Comparison of ENCODE assay signal across 8 mouse cellular contexts in the genomic region with DNA sequence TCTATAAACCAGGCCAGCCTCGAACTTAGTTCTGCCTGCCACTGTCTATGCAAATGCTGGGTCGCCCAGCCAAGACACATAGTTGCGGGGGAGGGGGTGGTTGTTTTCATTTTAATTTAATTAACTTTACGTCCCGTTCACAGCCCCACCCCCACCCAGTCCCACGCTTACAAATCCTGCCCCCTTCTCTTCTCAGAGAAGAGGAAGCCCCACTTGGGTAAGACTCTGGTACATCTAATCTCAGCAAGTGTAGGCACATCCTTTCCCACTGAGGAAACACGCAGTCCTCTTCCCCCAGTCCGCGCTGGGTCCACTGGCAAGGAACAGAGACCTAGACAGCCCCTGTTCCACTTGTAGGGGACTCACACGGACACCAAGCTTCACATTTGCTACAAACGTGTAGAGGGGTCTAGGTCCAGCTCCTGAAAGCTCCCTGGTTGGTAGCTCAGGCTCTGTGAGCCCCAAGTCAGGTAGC. TPM values are rescaled to one million over a fixed set of nuclear protein-coding genes. Genes with fewer than 3 reads are reported as not detected.
A peak's percentile ranks its signal among the peaks of the same experiment; 100 is the strongest.
DNase-seq lines count a peak whose midpoint lies in the region; ATAC-seq and TF ChIP-seq lines count a peak whose summit lies in the region.

No protein-coding gene starts in this region.

- peak overlapping the region; percentile 87 for H3K4me3 ChIP-seq in heart, adult 2 months
- H3K4me3 ChIP-seq in CH12.LX (replicated peaks in 1 of 3; ENCODE audit: low read depth in 2 of 3, low read length in 2 of 3, poor library complexity in 1 of 3) (peak overlapping the region; percentile 49 to 90 (median 86)), macrophage (ENCODE audit: inconsistent target) (peak overlapping the region; percentile 61)
- peak overlapping the region; percentile 60 for H3K4me3 ChIP-seq in embryonic facial prominence, embryonic 14.5 days (ENCODE audit: low read depth, low read length)
- H3K4me3 ChIP-seq in intestine, embryonic 16.5 days (ENCODE audit: low read length) = peak overlapping the region; percentile 90
- H3K4me3 ChIP-seq in testis, adult 2 months (ENCODE audit: control insufficient read depth, low read depth, low read length) = peak overlapping the region; percentile 91

- no peak for TF ChIP-seq CTCF in heart, adult 2 months (IDR thresholded peaks at IDR 0.05)
- TF ChIP-seq CTCF in CH12.LX (conservative IDR thresholded peaks at IDR 0.05 in 1 of 2, IDR thresholded peaks at IDR 0.05 in 1 of 2; ENCODE audit: low read depth in 2 of 2, low read length in 2 of 2) = no peak
- no peak for TF ChIP-seq CTCF in testis, adult 2 months (IDR thresholded peaks at IDR 0.05; ENCODE audit: control insufficient read depth, insufficient read depth, insufficient replicate concordance, low read depth, low read length)

- no peak for TF ChIP-seq POLR2A in heart, adult 2 months (IDR thresholded peaks at IDR 0.05; ENCODE audit: insufficient read depth, low read depth, low read length)
- no peak; the same call in 1 of the 2 replicates for TF ChIP-seq POLR2A in CH12.LX (IDR thresholded peaks at IDR 0.05; ENCODE audit: low read depth, low read length)
- no peak for TF ChIP-seq POLR2A in testis, adult 2 months (IDR thresholded peaks at IDR 0.05; ENCODE audit: control insufficient read depth, low read depth, low read length)

- peak overlapping the region; percentile 59 for H3K4me2 ChIP-seq in CH12.LX (ENCODE audit: insufficient read depth, low read depth, poor library complexity, severe bottlenecking)
- H3K4me2 ChIP-seq in embryonic facial prominence, embryonic 14.5 days (ENCODE audit: low read depth, low read length) = peak overlapping the region; percentile 77
- H3K4me2 ChIP-seq in intestine, embryonic 16.5 days (ENCODE audit: low read depth, low read length) = peak overlapping the region; percentile 73

- WGBS in heart, adult 2 months = 5% methylated on average over 11 of the region's 11 CpGs
- WGBS in embryonic facial prominence, embryonic 14.5 days = 5% methylated on average over 11 of the region's 11 CpGs
- 5% methylated on average over 11 of the region's 11 CpGs for WGBS in intestine, embryonic 16.5 days
- WGBS in macrophage (ENCODE audit: missing documents) = 19% methylated on average over 10 of the region's 11 CpGs

- H3K36me3 ChIP-seq in heart, adult 2 months (ENCODE audit: control insufficient read depth, insufficient read depth, low read length) = no peaks in the 10 kb centered on the region
- H3K36me3 ChIP-seq in CH12.LX (replicated peaks in 1 of 2; ENCODE audit: control insufficient read depth in 1 of 2, insufficient read depth in 1 of 2, low read length in 1 of 2) (peaks cover 0 to 24% of the 10 kb centered on the region in 2 experiments), macrophage (ENCODE audit: inconsistent target) (no peaks in the 10 kb centered on the region)
- peaks cover 15% of the 10 kb centered on the region for H3K36me3 ChIP-seq in embryonic facial prominence, embryonic 14.5 days (ENCODE audit: control insufficient read depth, insufficient read depth, low read length)
- peaks cover 3% of the 10 kb centered on the region; the same call in 1 of the 2 replicates for H3K36me3 ChIP-seq in intestine, embryonic 16.5 days (ENCODE audit: control insufficient read depth, insufficient read depth, low read length)
- H3K36me3 ChIP-seq in testis, adult 2 months (ENCODE audit: control insufficient read depth, insufficient read depth, low read length) = no peaks in the 10 kb centered on the region

- H3K27ac ChIP-seq in heart, adult 2 months = peak overlapping the region; percentile 88
- peak overlapping the region; percentile 94 for H3K27ac ChIP-seq in CH12.LX (ENCODE audit: insufficient read depth, low read depth)
- peak overlapping the region; percentile 90 for H3K27ac ChIP-seq in embryonic facial prominence, embryonic 14.5 days (replicated peaks; ENCODE audit: low read depth, low read length)
- H3K27ac ChIP-seq in intestine, embryonic 16.5 days (ENCODE audit: low read length) = peak overlapping the region; percentile 77
- peak overlapping the region; percentile 69 for H3K27ac ChIP-seq in macrophage
- H3K27ac ChIP-seq in testis, adult 2 months (ENCODE audit: control insufficient read depth, insufficient read depth, low read depth, low read length) = peak overlapping the region; percentile 90

- H3K9ac ChIP-seq in heart, adult 2 months (ENCODE audit: low read depth, low read length) = peak overlapping the region; percentile 84
- H3K9ac ChIP-seq in CH12.LX (ENCODE audit: insufficient read depth, low read depth) = peak overlapping the region; percentile 98
- peak overlapping the region; percentile 84 for H3K9ac ChIP-seq in embryonic facial prominence, embryonic 14.5 days (ENCODE audit: low read depth, low read length)
- peak overlapping the region; percentile 80 for H3K9ac ChIP-seq in intestine, embryonic 16.5 days (ENCODE audit: low read depth, low read length)

- peak; percentile 58 for ATAC-seq in embryonic facial prominence, embryonic 14.5 days (ENCODE audit: low read depth)
- ATAC-seq in intestine, embryonic 16.5 days = peak; percentile 56

- H3K27me3 ChIP-seq in heart, adult 2 months (ENCODE audit: control insufficient read depth, insufficient read depth, low read length) = no peaks in the 10 kb centered on the region
- no peaks in the 10 kb centered on the region for H3K27me3 ChIP-seq in CH12.LX (replicated peaks)
- no peaks in the 10 kb centered on the region for H3K27me3 ChIP-seq in embryonic facial prominence, embryonic 14.5 days (replicated peaks; ENCODE audit: control insufficient read depth, insufficient read depth, low read length)
- no peaks in the 10 kb centered on the region for H3K27me3 ChIP-seq in intestine, embryonic 16.5 days (replicated peaks; ENCODE audit: control insufficient read depth, insufficient read depth, low read length)
- no peaks in the 10 kb centered on the region for H3K27me3 ChIP-seq in testis, adult 2 months (ENCODE audit: control insufficient read depth, insufficient read depth, low read length)

- TF ChIP-seq EP300 in heart, adult 2 months (IDR thresholded peaks at IDR 0.05; ENCODE audit: insufficient read depth, low read depth, low read length) = no peak
- TF ChIP-seq EP300 in CH12.LX (IDR thresholded peaks at IDR 0.05; ENCODE audit: low read length) = no peak

- intact Hi-C loops in heart, adult 2 months (cut with DNase I) = no loop called here
- intact Hi-C loops in heart, postnatal 36 days (cut with DNase I) = loop anchor here (5.0 kb wide), 1 partner anchor 68 kb away; the partner anchor contains the start of gene Hcfc2

- dilution Hi-C loops in CH12.LX (cut with MboI; ENCODE audit: extremely low pct_ligation_motif_present, extremely low pct_unique_long_range_greater_than_20kb, low sequenced_read_pairs) = no loop called here

- TF ChIP-seq RAD21 in CH12.LX (IDR thresholded peaks at IDR 0.05; ENCODE audit: low read depth, low read length) = no peak

- H3K9me3 ChIP-seq in CH12.LX (replicated peaks; ENCODE audit: low read length) = peaks cover 10% of the 10 kb centered on the region
- no peaks in the 10 kb centered on the region for H3K9me3 ChIP-seq in embryonic facial prominence, embryonic 14.5 days (ENCODE audit: control insufficient read depth, low read length)
- no peaks in the 10 kb centered on the region for H3K9me3 ChIP-seq in intestine, embryonic 16.5 days (ENCODE audit: control insufficient read depth, low read length)

- DNase-seq in heart, adult 2 months = no peak
- no peak for DNase-seq in heart, postnatal 36 days
- peak; percentile 78 for DNase-seq in CH12.LX (ENCODE audit: extremely low read depth)
- peak; percentile 42 for DNase-seq in embryonic facial prominence, embryonic 14.5 days (ENCODE audit: low spot score)
- no peak for DNase-seq in retina, postnatal 1 day

- peaks cover 1% of the 10 kb centered on the region; the same call in 1 of the 2 replicates for H3K79me2 ChIP-seq in heart, adult 2 months (replicated peaks; ENCODE audit: control insufficient read depth, insufficient read depth, low read length)
- H3K79me2 ChIP-seq in CH12.LX (replicated peaks; ENCODE audit: control insufficient read depth, extremely low read depth, insufficient read depth, poor library complexity, severe bottlenecking) (peaks cover 23% of the 10 kb centered on the region), macrophage (ENCODE audit: inconsistent target) (peaks cover 42% of the 10 kb centered on the region)

- in situ Hi-C loops in CH12.LX (cut with MboI; ENCODE audit: low pct_ligation_motif_present, low pct_unique_long_range_greater_than_20kb, low sequenced_read_pairs) = no loop called here

- peaks cover 3% of the 10 kb centered on the region for H3K4me1 ChIP-seq in heart, adult 2 months (ENCODE audit: control insufficient read depth, insufficient read depth, low read length)
- H3K4me1 ChIP-seq in CH12.LX (ENCODE audit: control insufficient read depth in 1 of 2, insufficient read depth in 2 of 2) = peaks cover 4 to 28% of the 10 kb centered on the region in 2 experiments; a peak in 3 of 4 replicates
- peaks cover 3% of the 10 kb centered on the region; the same call in 1 of the 2 replicates for H3K4me1 ChIP-seq in embryonic facial prominence, embryonic 14.5 days (ENCODE audit: control insufficient read depth, insufficient read depth, low read length)
- peaks cover 9% of the 10 kb centered on the region for H3K4me1 ChIP-seq in intestine, embryonic 16.5 days (ENCODE audit: control insufficient read depth, insufficient read depth, low read length)
- H3K4me1 ChIP-seq in testis, adult 2 months (ENCODE audit: control insufficient read depth, insufficient read depth, low read length) = peaks cover 2% of the 10 kb centered on the region; the same call in 1 of the 2 replicates

RNA-seq across cellular contexts. Expression of gene Tdg, which starts 0.5 kb away (rescaled TPM):
- 10 to 100 TPM in 1 of 2 experiments, 1 to 10 TPM in 1; 9.8 to 11.1 TPM for total RNA-seq in heart, adult 2 months (2021)
- polyA plus RNA-seq in heart, adult 2 months (2012; rRNA removed) = 10.5 and 16.7 TPM in 2 replicates
- total RNA-seq in heart, postnatal 36 days (2021) = 10 to 100 TPM; 13.0 to 14.7 TPM
- total RNA-seq in CH12.LX (2012; rRNA removed) (63.0 and 70.0 TPM in 2 replicates), CH12.LX (2014; rRNA removed) (85.8 and 88.9 TPM in 2 replicates)
- polyA plus RNA-seq in CH12.LX (2012; ENCODE audit: insufficient read length, low read depth) (115 and 129 TPM in 2 replicates), macrophage (2018) (18.3 to 25.9 TPM (median 18.9 TPM) in 3 replicates)
- 103 and 119 TPM in 2 replicates for polyA plus RNA-seq in embryonic facial prominence, embryonic 14.5 days (2014; fragmentation: Nextera tagmentation; extraction: Ambion mirVana)
- 102 TPM in 2 replicates for polyA plus RNA-seq in intestine, embryonic 16.5 days (2015; fragmentation: Nextera tagmentation; extraction: Ambion mirVana)
- 100 to 1,000 TPM in 8 of 26 experiments, 10 to 100 TPM in 18; 55.5 to 128 (median 90.9) TPM for total RNA-seq in macrophage (2018; cell fraction: chromatin; rRNA removed)
- total RNA-seq in macrophage (2018; cell fraction: cytosol; rRNA removed) = 10 to 100 TPM; 20.5 to 34.6 (median 26.3) TPM
- 10 to 100 TPM; 44.7 to 90.2 (median 58.3) TPM for total RNA-seq in macrophage (2018; cell fraction: nucleus; rRNA removed)
- 6.2 TPM in 2 replicates for polyA plus RNA-seq in testis, adult 2 months (2012; rRNA removed)

RNA-seq across cellular contexts. Expression of gene 1190007I07Rik, which starts 6.1 kb away (rescaled TPM):
- total RNA-seq in heart, adult 2 months (2021) = 10 to 100 TPM; 22.3 to 29.5 TPM
- polyA plus RNA-seq in heart, adult 2 months (2012; rRNA removed) = 29.5 and 44.6 TPM in 2 replicates
- 10 to 100 TPM; 25.3 to 28.8 TPM for total RNA-seq in heart, postnatal 36 days (2021)
- 35.7 and 40.0 TPM in 2 replicates for total RNA-seq in CH12.LX (2012; rRNA removed)
- 59.7 and 70.5 TPM in 2 replicates for total RNA-seq in CH12.LX (2014; rRNA removed)
- polyA plus RNA-seq in CH12.LX (2012; ENCODE audit: insufficient read length, low read depth) = 43.8 and 53.6 TPM in 2 replicates
- polyA plus RNA-seq in embryonic facial prominence, embryonic 14.5 days (2014; fragmentation: Nextera tagmentation; extraction: Ambion mirVana) = 33.0 and 35.0 TPM in 2 replicates
- 57.3 and 59.6 TPM in 2 replicates for polyA plus RNA-seq in intestine, embryonic 16.5 days (2015; fragmentation: Nextera tagmentation; extraction: Ambion mirVana)
- total RNA-seq in macrophage (2018; cell fraction: chromatin; rRNA removed) = 10 to 100 TPM in 5 of 26 experiments, 1 to 10 TPM in 19, not detected in 2; 1.2 to 18.4 (median 4.3) TPM
- total RNA-seq in macrophage (2018; cell fraction: cytosol; rRNA removed) = 10 to 100 TPM in 21 of 26 experiments, 1 to 10 TPM in 5; 8.3 to 16.5 (median 12.1) TPM
- 10 to 100 TPM in 6 of 26 experiments, 1 to 10 TPM in 18, not detected in 2; 1.9 to 25.9 (median 5.6) TPM for total RNA-seq in macrophage (2018; cell fraction: nucleus; rRNA removed)
- 4.5 to 16.5 TPM (median 14.1 TPM) in 3 replicates for polyA plus RNA-seq in macrophage (2018)
- polyA plus RNA-seq in testis, adult 2 months (2012; rRNA removed) = 9.6 and 10.5 TPM in 2 replicates

Comparison
In these comparisons a context has a peak if more than half of its experiments do, and no peak if none do; other contexts are left out.
1. DNase-seq: peak in CH12.LX (single experiment) and embryonic facial prominence, embryonic 14.5 days (single experiment); none in heart, adult 2 months (0 of 2), heart, postnatal 36 days (0 of 2) and retina, postnatal 1 day (single experiment).
2. Peak in every context shown above with its lines, with median percentiles within 50 percentile points of each other: H3K27ac ChIP-seq, H3K4me3 ChIP-seq, H3K9ac ChIP-seq and H3K4me2 ChIP-seq.